Mouse (Mus musculus) spleen, adult 2 months (tissue): ENCODE results near the gene Tmem97. TPM values are rescaled to one million over a fixed set of nuclear protein-coding genes. Genes with fewer than 3 reads are reported as not detected.
A peak's percentile ranks its signal among the peaks of the same experiment; 100 is the strongest.

Experiments used
- DNase-seq, 2 experiments: peaks; one replicate each; pipeline versions ENCODE4 v3.0.0 to v3.0.0-alpha.2; 2012 to 2021; ENCODE audit warnings: low spot score in 2 of 2, low read depth in 1 of 2
- H3K27ac ChIP-seq: fragments of 200-500 bp; 2 replicates; pipeline ENCODE4 v1.5.1; 2012; ENCODE audit warnings: low read length, inconsistent platforms; ENCODE audit not compliant: insufficient read depth
- H3K27me3 ChIP-seq: fragments of 200-500 bp; 2 replicates; pipeline ENCODE4 v1.6.1; 2012; ENCODE audit warnings: mild to moderate bottlenecking, moderate library complexity, low read length, inconsistent platforms; ENCODE audit not compliant: control insufficient read depth, insufficient read depth
- H3K36me3 ChIP-seq: fragments of 200-500 bp; 2 replicates; pipeline ENCODE4 v1.6.1; 2012; ENCODE audit warnings: mild to moderate bottlenecking, low read length, inconsistent platforms; ENCODE audit not compliant: control insufficient read depth, insufficient read depth
- H3K4me1 ChIP-seq: fragments of 200-500 bp; 2 replicates; pipeline ENCODE4 v1.6.1; 2011; ENCODE audit warnings: inconsistent platforms; ENCODE audit not compliant: control insufficient read depth, insufficient read depth, insufficient read length
- H3K4me3 ChIP-seq: fragments of 200-500 bp; 2 replicates; pipeline ENCODE4 v1.5.1; 2011; ENCODE audit warnings: mild to moderate bottlenecking, inconsistent platforms; ENCODE audit not compliant: insufficient read depth, insufficient read length; ENCODE audit errors: extremely low read depth
- CTCF ChIP-seq: fragments of 200-500 bp; IDR thresholded peaks from 2 replicates; pipeline ENCODE4 v1.5.1; 2011; ENCODE audit warnings: mild to moderate bottlenecking, inconsistent platforms; ENCODE audit not compliant: insufficient read depth, insufficient read length, insufficient replicate concordance; ENCODE audit errors: extremely low read depth
- POLR2A ChIP-seq: fragments of 200-500 bp; IDR thresholded peaks from 2 replicates; pipeline ENCODE4 v1.6.1; 2011; ENCODE audit warnings: low read depth, low read length, inconsistent platforms
- WGBS: fragments of 180-500 bp; shearing (Covaris S2); methylation state at CpG from one replicate; pipeline ENCODE4 v1.1.7; 2018; 5-methylcytosine and 5-hydroxymethylcytosine counted together
- polyA plus RNA-seq: library from polyadenylated mRNA; depleted of rRNA; stranded (reverse); fragments of >200 nt; gene quantifications from 2 replicates; pipeline ENCODE4 v1.2.3, GENCODE M21; 2012; rRNA removed

Tmem97 gene
- polyA plus RNA-seq, 1 experiment: 15.6 TPM

DNA sequence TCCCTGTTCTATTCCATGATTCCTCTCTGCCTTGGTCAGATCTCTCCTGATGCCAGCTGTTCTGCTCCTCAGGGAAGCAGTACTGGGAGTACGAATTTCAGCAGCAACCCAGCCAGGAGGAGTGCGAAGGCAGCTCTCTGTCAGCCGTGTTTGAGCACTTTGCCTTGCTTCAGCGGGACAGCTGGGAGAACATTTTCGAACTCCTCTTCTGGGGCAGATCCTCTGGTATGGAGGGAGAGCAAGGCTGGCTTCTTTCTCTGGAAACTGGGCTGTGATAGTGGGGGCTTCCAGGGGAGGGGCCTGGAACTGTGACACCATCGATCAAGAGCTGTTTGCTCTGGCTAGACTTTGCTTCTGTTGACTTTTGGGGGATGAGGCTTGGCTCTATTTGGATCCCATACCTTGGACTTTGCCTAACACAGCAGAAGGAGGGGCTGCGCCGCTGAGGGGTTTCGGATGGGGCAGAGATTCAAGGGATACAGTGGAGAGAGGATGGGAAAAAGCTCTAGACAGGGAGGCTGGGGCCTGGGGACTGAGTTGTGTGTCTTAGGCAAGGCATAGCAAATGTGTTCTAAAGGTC lies 49.9 kb downstream of the Tmem97 start:
- DNase-seq: no peak
- peaks cover 7% of the 10 kb centered on the region for H3K4me1 ChIP-seq
- H3K36me3 ChIP-seq: 0 out of 2 replicates have a peak, but pooled peaks cover 3% of the 10 kb centered on the region
- no peak overlapping the region for H3K4me3 ChIP-seq
- H3K27me3 ChIP-seq: peaks cover 7% of the 10 kb centered on the region
- no peak overlapping the region for H3K27ac ChIP-seq
- 84% methylated on average over 9 of the region's 9 CpGs for WGBS
- TF ChIP-seq CTCF (no peak), POLR2A (no peak)

DNA sequence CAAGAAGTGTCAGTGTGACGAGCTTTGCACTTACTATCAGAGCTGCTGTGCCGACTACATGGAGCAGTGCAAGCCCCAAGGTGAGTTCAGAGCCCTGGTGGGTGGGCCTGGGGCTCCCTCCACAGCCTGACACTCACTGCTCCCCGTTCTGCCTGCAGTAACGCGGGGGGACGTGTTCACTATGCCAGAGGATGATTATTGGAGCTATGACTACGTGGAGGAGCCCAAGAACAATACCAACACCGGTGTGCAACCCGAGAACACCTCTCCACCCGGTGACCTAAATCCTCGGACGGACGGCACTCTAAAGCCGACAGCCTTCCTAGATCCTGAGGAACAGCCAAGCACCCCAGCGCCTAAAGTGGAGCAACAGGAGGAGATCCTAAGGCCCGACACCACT lies 51.0 kb downstream of the Tmem97 start:
- no peak for DNase-seq
- no peak for TF ChIP-seq CTCF
- no peak for TF ChIP-seq POLR2A
- H3K27ac ChIP-seq: no peak overlapping the region
- WGBS: 59% methylated on average over 16 of the region's 16 CpGs
- H3K4me3 ChIP-seq: no peak overlapping the region
- H3K4me1 ChIP-seq: peaks cover 7% of the 10 kb centered on the region
- no peaks in the 10 kb centered on the region for H3K36me3 ChIP-seq
- H3K27me3 ChIP-seq: peaks cover 7% of the 10 kb centered on the region

DNA sequence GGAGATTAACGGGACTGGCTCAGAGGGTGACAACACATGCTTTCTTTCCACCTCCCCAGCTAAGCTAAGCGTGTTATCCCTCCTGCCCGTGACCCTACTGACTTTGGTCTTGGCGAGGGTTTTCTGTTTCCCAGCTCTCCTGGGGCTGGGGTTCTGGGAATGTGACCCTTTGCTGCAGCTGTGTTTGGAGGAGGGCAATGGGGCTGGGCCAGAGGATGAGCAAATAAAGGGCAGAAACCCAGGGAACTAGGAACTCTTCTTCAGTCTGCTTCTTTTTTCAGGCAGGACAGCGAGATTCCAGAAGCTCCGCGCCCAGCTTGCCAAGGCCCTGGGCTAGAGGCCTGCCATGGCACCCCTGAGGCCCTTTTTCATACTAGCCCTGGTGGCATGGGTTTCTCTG lies 51.6 kb downstream of the Tmem97 start, which contains the start of gene Vtn:
Gene Vtn (plus strand): TSS at position 88 of the 400 bp plus-strand sequence.
- WGBS: 72% methylated on average over 7 of the region's 7 CpGs
- no peak for TF ChIP-seq POLR2A
- no peak for TF ChIP-seq CTCF
- DNase-seq: no peak
- Histone ChIP-seq H3K27ac (no peak within 1 kb of the TSS), H3K27me3 (peaks cover 7% of the 10 kb centered on the region), H3K4me3 (peak within 1 kb of the TSS; percentile 61; the same call in 1 of the 2 replicates), H3K4me1 (peaks cover 7% of the 10 kb centered on the region), H3K36me3 (no peaks in the 10 kb centered on the region)

DNA sequence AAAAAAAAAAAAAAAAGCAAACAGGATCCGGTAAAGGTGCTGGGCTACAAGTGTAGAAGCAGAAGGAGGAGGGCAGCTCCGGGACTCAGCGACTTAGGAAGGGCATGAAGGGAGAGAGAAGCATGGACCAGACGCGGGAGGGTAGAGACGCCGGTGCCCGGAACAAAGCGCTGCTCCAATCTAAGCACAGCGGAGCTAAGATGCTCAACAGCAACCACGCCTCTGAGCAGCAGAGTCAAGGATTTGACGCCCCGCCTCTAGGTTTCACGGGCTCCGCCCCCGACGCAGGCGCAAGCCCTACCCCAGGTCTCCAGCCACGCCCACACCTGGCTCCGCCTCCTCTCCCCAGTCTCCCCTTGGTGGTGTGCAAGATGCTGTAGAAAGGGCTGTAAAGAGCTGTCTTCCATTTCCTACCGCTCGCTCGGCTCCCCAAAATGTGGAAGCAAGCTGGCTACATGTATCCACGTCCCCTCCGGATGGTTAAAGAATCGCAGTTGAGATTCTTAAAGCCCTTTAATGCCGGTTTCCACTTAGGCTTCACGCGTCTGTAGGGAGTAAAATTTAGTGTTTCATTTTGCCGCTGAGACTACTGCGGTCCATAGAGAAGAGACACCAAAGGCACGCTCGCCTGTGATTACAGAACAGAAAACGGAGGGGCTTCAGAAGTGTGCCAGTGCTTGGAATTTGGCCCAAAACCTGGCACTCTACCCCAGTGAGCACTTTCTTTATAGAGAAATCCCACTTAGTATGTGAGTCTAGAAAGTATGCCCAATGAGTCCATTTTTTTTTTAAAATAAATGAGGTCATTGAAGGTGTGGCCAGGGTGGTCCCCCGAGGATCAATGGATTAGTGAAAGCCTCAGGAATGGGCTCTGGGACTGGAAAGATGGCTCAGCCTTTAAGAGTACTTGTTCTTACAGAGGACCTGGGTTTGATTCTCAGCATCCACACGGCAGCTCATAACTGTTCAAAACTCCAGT lies 52.7 kb downstream of the Tmem97 start, which contains the start of gene Sarm1:
Gene Sarm1 (minus strand): TSS at position 211 of the 979 bp plus-strand sequence.
- Histone ChIP-seq H3K36me3 (no peaks in the 10 kb centered on the region), H3K4me3 (peak within 1 kb of the TSS; percentile 61), H3K27ac (no peak within 1 kb of the TSS), H3K27me3 (peaks cover 7% of the 10 kb centered on the region), H3K4me1 (peaks cover 7% of the 10 kb centered on the region)
- peak; percentile 89 to 97 for DNase-seq
- WGBS: 4% methylated on average over 36 of the region's 36 CpGs
- no peak for TF ChIP-seq CTCF

DNA sequence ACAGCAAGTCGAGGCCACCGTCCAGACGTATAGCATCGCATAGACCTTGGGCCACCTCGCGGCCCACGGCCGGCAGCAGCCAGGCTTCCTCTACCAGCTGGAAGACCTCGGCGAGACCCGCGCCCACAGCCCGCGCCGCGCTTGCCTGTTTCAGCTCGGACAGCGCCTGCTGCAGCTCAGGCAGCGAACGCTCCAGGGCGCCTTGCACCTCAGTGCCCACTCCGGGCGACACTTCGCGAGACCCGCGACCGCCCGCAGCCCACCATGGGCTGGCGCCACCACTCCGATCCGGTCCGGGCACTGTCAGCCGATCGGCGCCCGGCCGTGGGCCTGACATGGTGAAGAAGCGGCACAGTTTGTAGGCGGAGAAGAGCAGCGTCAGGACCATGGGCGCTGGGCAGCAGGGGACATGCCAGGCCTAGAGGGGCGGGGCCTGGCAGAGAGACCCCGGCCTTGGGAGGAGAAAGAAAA lies 53.5 kb downstream of the Tmem97 start:
- Histone ChIP-seq H3K4me1 (peaks cover 7% of the 10 kb centered on the region), H3K36me3 (no peaks in the 10 kb centered on the region), H3K27me3 (peaks cover 7% of the 10 kb centered on the region), H3K27ac (no peak overlapping the region), H3K4me3 (peak overlapping the region; percentile 54)
- peak in 1 of 2 experiments; percentile 14 for DNase-seq
- TF ChIP-seq POLR2A: no peak
- TF ChIP-seq CTCF: no peak
- 2% methylated on average over 44 of the region's 44 CpGs for WGBS

DNA sequence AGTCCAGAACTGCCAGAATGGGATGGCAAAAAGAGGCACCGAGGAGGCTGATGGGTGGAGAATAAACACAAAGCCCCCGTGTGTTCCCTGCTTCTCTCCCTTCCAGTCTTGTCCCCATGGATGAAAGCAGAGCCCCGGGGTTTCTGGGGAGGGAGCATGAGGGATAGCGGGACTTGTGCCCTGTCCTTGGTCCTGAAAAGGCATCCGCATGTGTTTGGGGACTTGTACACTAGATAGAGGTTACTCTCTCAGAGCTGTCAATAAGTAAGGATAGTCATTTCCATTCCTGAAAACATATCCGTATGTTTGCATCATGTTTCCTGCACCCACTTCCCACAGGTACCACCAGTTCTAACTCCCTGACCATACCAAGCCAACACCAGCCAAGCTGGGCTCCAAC lies 54.7 kb downstream of the Tmem97 start:
- no peak overlapping the region for H3K4me3 ChIP-seq
- no peak for DNase-seq
- H3K4me1 ChIP-seq: peaks cover 7% of the 10 kb centered on the region
- no peaks in the 10 kb centered on the region for H3K36me3 ChIP-seq
- TF ChIP-seq CTCF (no peak), POLR2A (no peak)
- 16% methylated on average over 6 of the region's 6 CpGs for WGBS
- H3K27ac ChIP-seq: no peak overlapping the region
- peaks cover 7% of the 10 kb centered on the region for H3K27me3 ChIP-seq

Other genes starting within 250 kb of the Tmem97 start
- gene Spag5, start 249.2 kb downstream of the Tmem97 start, polyA plus RNA-seq: 7.2 and 10.2 TPM in 2 replicates
- gene Aldoc, start 227.8 kb downstream of the Tmem97 start, polyA plus RNA-seq: 3.6 and 4.4 TPM in 2 replicates
- 66.7 and 81.9 TPM in 2 replicates for gene Pigs, start 222.4 kb downstream of the Tmem97 start, polyA plus RNA-seq
- 66.6 and 81.6 TPM in 2 replicates for gene Unc119, start 207.3 kb downstream of the Tmem97 start, polyA plus RNA-seq
- not detected in 2 replicates for gene Foxn1, start 164.2 kb downstream of the Tmem97 start, polyA plus RNA-seq
- gene Slc13a2, start 128.6 kb downstream of the Tmem97 start, polyA plus RNA-seq: 0.28 and 0.41 TPM in 2 replicates
- gene Slc46a1, start 85.1 kb downstream of the Tmem97 start, polyA plus RNA-seq: 5.5 and 6.1 TPM in 2 replicates
- 0.51 and 1.0 TPM in 2 replicates for gene Sarm1, start 53.0 kb downstream of the Tmem97 start, polyA plus RNA-seq
- 2.6 and 3.0 TPM in 2 replicates for gene Vtn, start 51.7 kb downstream of the Tmem97 start, polyA plus RNA-seq
- gene Sebox, start 47.3 kb downstream of the Tmem97 start, polyA plus RNA-seq: not detected in 2 replicates
- gene Tmem199, start 38.6 kb downstream of the Tmem97 start, polyA plus RNA-seq: 8.7 and 9.8 TPM in 2 replicates
- 21.0 and 22.7 TPM in 2 replicates for gene Poldip2, start 38.6 kb downstream of the Tmem97 start, polyA plus RNA-seq
- gene Tnfaip1, start 14.4 kb downstream of the Tmem97 start, polyA plus RNA-seq: 10.4 and 11.8 TPM in 2 replicates
- gene Ift20, start 14.4 kb downstream of the Tmem97 start, polyA plus RNA-seq: 41.7 and 44.8 TPM in 2 replicates
- gene Nlk, start 146.6 kb upstream of the Tmem97 start, polyA plus RNA-seq: 13.8 and 24.0 TPM in 2 replicates
- 38.0 and 42.1 TPM in 2 replicates for gene Ccnq, start 201.0 kb upstream of the Tmem97 start, polyA plus RNA-seq